Mouse (Mus musculus) gastrocnemius, postnatal 10 days (tissue): ENCODE results near the gene Igsf11. TPM values are rescaled to one million over a fixed set of nuclear protein-coding genes. Genes with fewer than 3 reads are reported as not detected.

Experiments
- total RNA-seq, 2 experiments: library from RNA; stranded (reverse); gene quantifications; 2 replicates each; pipeline ENCODE4 v1.2.3; 2021

Igsf11 gene
- total RNA-seq, 2 experiments from 2014 or later: 1.4 to 1.6 TPM

Other genes with a start within 250 kb of the Igsf11 start
- gene Arhgap31, start 179.4 kb upstream of the Igsf11 start, total RNA-seq: 10 to 100 TPM; 22.1 to 28.5 TPM
- gene B4galt4, start 150.4 kb upstream of the Igsf11 start, total RNA-seq: 1 to 10 TPM; 5.5 to 5.7 TPM
- not detected for gene Upk1b, start 92.3 kb upstream of the Igsf11 start, total RNA-seq
- gene 4930435E12Rik, start 63.9 kb upstream of the Igsf11 start, total RNA-seq: not detected